Mouse (Mus musculus) liver, adult (tissue): Measurements from ENCODE around the gene Arl2.

ENCODE experiments used
- GATA4 ChIP-seq: IDR thresholded peaks from 2 replicates; pipeline ENCODE4 v1.6.1; 2014; ENCODE audit warnings: mild to moderate bottlenecking, low read length; ENCODE audit not compliant: insufficient replicate concordance

Arl2 gene

DNA sequence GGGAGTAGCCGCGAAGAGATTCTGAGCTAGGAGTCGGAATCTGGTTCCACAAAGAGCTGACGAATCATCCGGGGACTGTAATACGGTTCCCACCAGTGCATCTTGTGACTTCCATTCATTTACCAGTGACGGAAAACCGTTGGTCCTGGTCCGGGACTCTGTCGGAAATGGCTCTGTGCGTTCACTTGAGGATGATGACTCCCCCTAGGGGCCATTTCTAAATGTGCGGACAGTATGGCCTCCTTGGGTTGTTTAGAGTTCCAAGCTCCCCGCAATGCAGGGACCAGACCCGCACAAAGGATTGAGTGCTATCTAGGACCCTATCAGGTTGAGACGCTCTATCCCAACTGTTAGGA is at the start of gene Arl2:
TSS of gene Arl2 (minus strand) at position 155 of the 356 bp plus-strand sequence.
- TF ChIP-seq GATA4 = no peak

DNA sequence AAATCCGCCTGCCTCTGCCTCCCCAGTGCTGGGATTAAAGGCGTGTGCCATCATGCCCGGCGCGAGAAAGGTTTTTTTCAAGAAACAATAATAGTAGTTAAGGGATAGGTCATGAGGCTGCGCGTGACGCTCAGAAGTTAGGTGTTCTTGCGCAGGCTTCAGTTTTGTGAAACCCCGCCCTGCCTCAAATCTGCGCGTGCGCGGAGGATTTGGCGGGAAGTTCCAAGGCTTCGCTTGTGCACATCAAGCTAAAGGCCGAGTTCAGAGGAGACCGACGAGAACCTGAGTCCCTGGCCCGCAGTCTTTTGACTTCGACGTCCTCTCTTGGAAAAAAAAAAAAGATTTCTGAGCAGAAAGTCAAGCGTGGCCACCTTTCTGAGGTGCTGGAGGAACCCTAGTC is 42.8 kb upstream of the Arl2 start, which contains the start of gene Majin:
TSS of gene Majin (plus strand) at position 258 of the 400 bp plus-strand sequence.
- TF ChIP-seq GATA4 = no peak

DNA sequence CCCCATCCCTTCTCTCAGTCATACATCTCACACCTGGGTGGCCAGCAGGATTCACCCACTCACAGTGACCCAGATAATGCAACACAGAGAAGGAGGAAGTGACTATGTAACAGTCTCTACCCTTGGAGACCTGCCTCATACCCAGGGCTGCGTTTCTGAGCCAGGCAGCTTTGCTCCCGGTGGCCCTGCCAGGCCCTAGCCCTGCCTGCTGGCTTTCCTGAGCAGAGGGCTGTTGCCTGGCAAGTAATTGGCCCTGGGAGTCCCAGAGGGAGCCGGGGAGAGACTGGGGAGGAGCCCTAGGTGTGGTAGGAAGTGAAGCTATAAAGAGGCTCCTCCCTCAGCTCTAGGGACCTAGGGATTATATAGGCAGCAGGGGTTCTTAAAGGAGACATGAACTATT is 41.2 kb upstream of the Arl2 start:
- TF ChIP-seq GATA4 = no peak

DNA sequence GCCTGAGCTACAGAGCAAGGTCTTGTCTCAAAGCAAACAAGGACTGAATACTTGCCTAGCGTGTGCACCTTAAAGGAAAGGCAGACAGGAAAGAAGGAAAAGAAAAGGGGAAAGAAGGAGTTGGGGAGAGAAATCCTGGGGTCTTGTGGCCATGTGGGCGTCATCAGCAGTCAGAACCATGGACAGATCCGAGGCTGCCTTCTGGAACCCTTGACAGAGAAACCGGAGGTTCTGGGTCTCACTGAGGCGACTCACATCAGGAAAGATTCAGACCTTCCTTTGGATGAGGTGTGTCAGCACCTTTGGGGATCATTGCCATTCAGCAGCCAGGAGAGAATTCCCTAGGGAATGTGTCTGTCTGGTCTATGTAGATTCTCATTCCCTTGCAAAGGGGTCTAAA is 40.3 kb upstream of the Arl2 start:
- TF ChIP-seq GATA4 = no peak

DNA sequence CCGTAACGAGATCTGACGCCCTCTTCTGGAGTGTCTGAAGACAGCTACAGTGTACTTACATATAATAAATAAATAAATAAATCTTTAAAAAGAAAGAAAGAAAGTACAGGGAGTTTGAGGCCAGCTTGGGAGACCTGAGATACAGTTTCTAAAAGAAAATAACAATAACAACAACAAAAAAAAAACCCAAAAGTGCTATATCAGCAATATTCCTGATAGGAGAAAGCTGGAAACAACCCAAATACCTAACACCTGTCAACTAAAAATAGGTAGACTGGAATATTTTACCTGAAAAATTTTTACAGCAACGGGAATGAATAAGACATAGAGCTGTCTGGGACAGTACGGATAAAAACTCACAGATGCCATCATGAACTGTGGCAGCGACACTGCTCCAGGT is 37.4 kb upstream of the Arl2 start:
- TF ChIP-seq GATA4 = no peak

DNA sequence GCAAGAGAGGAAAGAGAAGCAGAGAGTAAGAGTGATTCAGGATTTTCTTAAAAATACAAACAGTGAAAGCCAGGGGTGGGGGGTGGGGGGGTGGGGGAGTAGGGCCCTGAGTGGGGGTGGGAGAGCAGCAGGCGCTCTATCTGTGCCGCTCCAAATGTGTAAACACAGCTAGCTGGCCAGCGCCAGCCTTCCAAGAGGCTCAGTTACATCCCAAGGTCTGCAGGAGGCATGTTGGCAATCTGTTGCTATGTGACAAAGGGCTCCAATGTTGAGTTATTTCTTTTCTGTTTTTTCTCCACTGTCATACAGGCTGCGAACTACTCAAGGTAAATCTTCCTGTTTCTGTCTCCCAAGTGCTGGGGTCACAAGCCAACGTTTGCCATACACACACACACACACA is 33.4 kb upstream of the Arl2 start:
- TF ChIP-seq GATA4 = no peak

DNA sequence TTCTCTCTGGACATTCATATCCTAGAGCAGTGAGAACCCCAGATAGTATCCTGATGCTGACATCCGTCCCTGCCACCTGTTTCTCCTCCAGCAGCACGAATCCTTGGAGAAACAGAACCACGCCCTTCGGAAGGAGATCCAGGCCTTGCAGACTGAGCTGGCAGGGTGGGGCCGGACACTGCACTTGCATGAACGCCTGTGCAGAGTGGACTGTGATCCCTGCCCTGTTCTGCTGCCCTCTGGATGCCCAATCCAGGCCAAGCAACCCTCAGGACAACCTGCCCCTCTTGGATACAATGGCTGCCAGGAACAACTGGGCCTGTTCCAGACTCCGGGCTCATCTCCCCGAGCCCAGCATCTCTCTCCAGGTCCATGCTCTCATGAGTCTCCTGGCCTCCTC is 29.9 kb upstream of the Arl2 start:
- TF ChIP-seq GATA4 = no peak

DNA sequence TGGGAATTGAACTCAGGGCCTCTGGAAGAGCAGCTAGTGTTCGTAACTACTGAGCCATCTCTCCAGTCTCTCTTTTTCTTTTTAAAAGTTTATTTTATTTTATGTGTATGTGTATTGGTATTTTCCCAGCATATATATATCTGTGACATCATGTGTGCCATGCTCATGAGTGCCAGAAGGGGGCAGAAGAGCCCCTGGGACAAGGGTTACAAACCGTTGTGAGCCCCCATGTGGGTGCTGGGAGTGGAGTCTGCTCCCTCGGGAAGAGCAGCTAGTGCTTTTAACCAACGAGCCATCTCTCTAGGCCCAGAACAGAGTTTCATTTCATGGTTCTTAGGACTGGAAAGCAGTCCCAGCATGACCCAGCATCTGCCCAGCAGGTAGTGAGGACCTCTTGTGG is 25.4 kb upstream of the Arl2 start:
- no peak for TF ChIP-seq GATA4

DNA sequence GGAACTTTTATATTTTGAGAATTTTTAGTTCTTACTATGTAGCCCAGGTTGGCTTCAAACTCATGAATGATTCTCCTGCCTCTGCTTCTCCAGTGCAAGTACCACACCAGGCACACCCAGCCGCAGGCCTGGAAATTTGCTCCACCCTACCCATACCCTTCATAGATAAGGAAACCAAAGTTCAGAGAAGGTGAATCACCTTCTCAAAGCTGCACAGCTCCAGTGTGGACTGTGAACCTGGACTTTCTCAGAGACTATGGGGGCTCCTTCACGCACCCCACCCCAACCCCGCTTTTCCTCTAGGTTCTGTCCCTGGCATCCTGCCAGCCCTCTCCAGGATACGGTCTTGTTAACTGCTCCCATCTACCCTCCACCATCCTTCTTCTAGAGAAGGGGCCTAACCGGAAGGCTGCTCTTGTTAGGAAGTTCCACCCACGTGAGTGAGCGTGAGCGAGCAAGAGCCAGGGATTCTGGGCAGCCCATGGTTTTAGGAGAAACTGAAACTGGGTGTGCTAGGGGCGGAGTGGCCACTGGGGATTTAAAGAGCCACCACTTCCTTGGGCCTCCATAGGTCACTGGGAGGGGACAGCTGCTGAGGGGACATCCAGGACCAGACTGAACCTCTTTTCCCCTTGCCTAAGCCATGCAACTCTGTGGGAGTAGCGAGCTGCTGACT is 22.7 kb upstream of the Arl2 start:
- no peak for TF ChIP-seq GATA4

DNA sequence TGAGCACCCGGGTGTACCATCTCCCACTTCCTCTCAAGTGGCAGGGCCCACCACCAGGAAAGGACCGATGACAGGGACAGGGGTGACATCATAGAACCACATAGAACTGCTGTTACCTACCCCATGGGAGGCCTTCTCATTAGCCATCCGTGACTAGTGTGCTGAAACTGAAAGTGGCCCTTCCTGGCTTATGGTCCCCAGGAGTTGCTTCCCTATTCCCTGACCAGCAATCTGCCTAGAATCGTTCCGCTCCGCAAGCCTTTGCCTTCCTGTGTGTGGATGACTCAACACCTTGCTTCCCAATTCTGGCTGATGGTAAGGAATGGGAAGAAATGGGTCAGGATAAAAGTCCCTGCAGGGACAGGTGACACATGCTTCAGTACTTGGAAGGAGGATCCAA is 15.9 kb upstream of the Arl2 start:
- no peak for TF ChIP-seq GATA4

DNA sequence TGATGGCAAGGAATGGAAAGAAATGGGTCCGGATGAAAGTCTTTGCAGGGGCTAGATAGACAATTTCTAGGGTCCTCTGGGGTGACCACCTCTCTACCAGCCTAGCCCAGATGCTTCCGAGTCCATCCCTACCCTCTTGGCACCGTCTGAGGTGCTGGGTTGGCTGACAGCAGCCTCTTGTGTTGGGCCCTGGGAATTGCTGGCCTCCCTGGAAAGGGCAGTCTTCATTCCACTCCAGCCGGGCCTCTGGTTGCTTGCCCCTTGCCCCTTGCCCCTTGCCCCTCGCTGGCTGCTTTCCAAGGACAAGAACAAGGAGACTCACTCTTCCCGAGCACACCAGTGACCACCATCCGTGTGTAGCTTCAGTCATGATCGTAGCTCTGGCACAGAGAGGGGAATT is 15.0 kb upstream of the Arl2 start:
- TF ChIP-seq GATA4 = no peak

DNA sequence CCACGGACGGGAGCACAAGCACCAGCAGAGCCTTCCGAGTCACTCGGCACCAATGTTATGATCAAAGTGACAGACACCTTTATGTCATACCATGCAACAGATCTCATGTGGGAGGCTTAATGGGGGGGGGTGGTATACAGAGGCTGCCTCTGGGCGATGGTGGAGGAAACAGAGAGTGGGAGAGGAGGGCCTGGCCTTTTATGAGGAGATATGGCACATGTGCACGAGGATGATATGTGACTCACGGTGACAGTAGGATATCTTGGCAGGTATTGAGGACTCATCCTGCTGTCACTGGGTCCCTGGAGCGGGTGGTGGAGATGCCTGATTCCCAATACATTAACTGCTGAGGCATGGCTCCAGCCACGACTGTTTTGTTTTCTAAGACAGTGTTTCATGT is 13.8 kb upstream of the Arl2 start:
- no peak for TF ChIP-seq GATA4

DNA sequence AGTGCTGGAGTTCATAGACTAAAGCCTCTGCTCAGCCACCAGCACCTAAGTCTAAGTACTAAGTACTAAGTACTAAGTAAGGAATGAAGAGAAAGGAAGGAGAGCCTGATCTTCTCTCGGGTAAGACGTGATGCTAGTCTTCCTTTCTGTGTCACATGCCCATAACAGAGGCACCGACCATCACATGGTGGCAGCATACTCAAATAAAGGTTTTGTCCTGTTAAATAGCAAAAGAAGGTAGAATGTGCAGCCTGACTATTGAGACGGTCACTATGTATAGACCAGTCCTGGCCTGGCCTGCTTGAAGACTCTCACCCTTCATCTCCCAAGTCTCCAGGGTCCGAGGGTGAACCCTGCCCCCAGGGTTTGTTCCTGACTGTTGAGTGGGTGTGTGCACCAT is 3.5 kb upstream of the Arl2 start:
- no peak for TF ChIP-seq GATA4

DNA sequence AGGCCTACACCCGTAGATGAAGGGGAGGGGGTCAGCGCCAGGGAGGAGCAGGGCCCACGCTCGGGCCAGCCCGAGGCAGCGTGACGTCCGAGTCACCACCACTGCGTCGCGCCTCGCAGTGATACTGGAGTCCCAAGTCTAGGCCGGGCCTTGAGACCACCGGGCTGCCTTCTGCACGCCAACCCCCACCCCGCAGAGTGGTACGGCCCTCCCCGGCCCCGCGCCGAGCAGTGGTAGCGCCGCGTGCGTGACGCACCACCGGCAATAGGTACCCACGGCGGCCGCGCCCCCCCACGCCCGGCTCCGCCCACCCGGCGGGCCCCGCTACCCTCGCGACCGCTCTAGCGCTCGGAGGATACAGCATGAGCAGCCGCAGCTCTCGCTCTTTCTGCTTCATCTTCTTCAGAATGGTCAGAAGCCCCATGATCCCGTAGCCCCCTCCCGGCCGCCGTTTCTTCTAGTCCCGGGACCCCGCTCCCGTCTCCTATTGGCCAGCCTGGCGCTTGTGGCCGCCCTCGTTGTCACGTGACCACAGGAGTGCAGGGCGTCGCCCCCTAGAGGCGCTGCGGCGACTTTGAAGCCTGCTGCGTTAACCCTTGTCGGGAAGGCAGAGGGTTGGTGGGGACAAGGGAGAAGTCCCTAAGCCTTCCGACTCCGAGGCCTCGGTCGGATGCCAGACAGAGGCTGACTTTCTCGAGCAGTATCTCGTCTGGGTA is 512 bp downstream of the Arl2 start, which contains the start of gene Batf2:
TSS of gene Batf2 (plus strand) at position 306 of the 716 bp plus-strand sequence.
- TF ChIP-seq GATA4 = no peak

DNA sequence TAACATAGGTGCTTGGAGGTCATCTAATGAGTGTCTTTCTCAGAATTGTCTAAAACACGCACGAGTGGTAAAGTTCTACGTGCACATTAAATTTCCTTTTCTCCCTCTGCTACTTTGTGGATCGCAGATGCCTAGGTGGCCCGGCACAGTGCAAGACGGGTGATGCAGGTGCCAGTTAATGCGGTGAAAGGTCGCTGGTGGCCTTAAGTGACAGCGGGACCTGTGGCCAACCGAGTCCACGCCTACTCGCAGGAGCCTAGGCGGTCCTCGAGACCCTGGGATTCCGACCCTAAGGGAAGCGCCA is 1.0 kb downstream of the Arl2 start:
- TF ChIP-seq GATA4 = no peak

DNA sequence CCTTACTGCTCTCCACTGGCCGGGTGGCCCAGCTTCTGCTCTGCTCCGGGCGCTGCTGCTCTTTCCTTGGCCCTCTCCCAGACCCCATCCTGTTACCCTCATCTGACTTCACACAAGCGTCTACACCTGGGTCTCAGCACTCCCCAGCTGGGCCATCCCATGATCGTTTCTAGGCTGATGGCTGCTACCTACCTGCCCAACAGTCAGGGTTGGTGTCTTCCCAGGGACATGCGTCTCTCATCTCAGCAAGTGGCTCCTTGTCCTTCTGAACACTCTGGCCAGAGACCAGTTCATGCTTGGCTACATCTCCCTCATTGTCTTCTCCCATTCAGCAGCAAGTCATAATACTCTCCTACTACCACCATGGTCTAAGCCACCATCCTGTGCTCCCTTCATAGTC is 1.6 kb downstream of the Arl2 start:
- no peak for TF ChIP-seq GATA4

DNA sequence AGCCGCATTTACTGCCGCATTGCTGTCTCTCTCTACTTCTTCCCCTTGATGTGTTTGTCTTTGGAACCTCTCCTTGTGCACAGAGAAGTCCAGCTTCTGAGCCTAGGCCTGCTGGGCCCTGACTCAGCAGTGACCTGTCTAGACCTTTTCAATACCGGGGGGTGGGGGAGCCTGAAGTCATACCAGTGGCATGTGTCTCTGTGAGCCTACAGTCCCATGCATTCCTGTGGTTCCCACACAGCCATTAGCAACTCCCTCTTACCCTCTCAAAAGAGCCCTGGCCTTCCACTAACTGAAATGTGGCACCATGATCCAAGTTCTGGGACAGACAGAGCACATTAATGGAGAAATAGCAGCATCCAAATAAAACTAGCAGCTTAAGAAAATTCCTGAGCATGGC is 5.0 kb downstream of the Arl2 start:
- no peak for TF ChIP-seq GATA4
